Comparison of ENCODE assay signal across 9 mouse cellular contexts in the genomic region with DNA sequence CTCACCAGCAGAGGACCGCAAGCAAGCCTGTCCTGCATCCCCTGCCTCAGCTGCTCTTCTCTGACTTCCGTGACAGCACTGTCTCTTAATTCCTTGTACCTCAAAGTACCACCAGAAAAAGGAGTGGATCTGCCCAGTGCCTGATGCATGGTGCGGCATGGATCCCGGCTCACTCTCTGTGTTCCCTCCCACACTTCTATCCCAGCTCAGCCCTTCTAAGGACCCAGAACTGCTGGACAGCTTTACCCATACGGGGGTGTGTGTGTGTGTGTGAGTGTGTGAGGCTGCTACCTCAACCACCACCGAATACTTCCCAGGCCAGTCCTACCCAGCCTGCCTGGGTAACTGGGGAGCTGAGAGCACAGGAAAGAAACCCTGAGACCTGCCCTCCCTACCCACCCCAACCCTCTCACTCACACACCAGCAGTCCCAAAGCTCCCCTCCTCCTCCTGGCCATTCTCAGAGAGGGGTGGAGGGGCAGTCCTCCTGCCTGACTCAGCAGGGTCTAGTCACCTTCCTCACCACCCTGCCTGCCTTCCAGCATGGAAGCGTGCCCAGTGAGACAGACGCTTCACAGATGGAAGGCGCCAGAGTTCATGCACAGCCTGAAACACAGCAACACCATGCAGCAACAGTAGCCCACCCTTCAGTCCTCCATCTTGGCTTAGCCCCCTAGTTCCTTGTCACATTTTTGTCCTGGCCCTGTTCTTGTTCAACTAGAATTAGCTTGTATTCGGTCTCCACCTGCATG. TPM values are rescaled to one million over a fixed set of nuclear protein-coding genes. Genes with fewer than 3 reads are reported as not detected.
DNase-seq lines count a peak whose midpoint lies in the region; ATAC-seq and TF ChIP-seq lines count a peak whose summit lies in the region.
"Had no signal": no experiment of that assay in that cellular context is flagged by ENCODE, and none has a peak within 500 bp of the region (broad histone marks: within the 10 kb centered on the region; RNA-seq: fewer than 3 reads in every experiment).

No protein-coding gene starts in this region.

- TF ChIP-seq CTCF in gastrocnemius, adult 2 months (IDR thresholded peaks at IDR 0.05): no peak
- no peak for TF ChIP-seq CTCF in cortical plate, adult 2 months (IDR thresholded peaks at IDR 0.05; ENCODE audit: extremely low read depth, insufficient read depth, low read length)

- peaks cover 37% of the 10 kb centered on the region for H3K36me3 ChIP-seq in midbrain, embryonic 13.5 days
- peaks cover 8% of the 10 kb centered on the region; the same call in 1 of the 2 replicates for H3K36me3 ChIP-seq in midbrain, embryonic 11.5 days (ENCODE audit: control insufficient read depth, insufficient read depth, low read length)

- peak; percentile 60 for ATAC-seq in midbrain, embryonic 13.5 days
- no peak for ATAC-seq in midbrain, embryonic 11.5 days (ENCODE audit: low FRiP score)

- H3K9ac ChIP-seq in midbrain, embryonic 13.5 days (replicated peaks): no peak overlapping the region
- H3K9ac ChIP-seq in midbrain, embryonic 11.5 days (ENCODE audit: low read length): no peak overlapping the region
- H3K9ac ChIP-seq: limb, embryonic 13.5 days had no signal

- peak overlapping the region; percentile 31; the same call in 1 of the 2 replicates for H3K27ac ChIP-seq in gastrocnemius, adult 2 months
- no peak overlapping the region for H3K27ac ChIP-seq in midbrain, embryonic 13.5 days
- no peak overlapping the region for H3K27ac ChIP-seq in midbrain, embryonic 11.5 days (ENCODE audit: low read depth, low read length)
- H3K27ac ChIP-seq in cortical plate, adult 2 months (ENCODE audit: insufficient read depth, low read length): no peak overlapping the region
- H3K27ac ChIP-seq: limb, embryonic 13.5 days had no signal

- H3K4me3 ChIP-seq in gastrocnemius, adult 2 months: no peak overlapping the region
- no peak overlapping the region for H3K4me3 ChIP-seq in midbrain, embryonic 13.5 days (replicated peaks)
- H3K4me3 ChIP-seq in midbrain, embryonic 11.5 days (ENCODE audit: low read depth, low read length): no peak overlapping the region
- H3K4me3 ChIP-seq in cortical plate, adult 2 months (ENCODE audit: insufficient read depth, low read length): no peak overlapping the region
- H3K4me3 ChIP-seq: limb, embryonic 13.5 days had no signal

- H3K27me3 ChIP-seq in midbrain, embryonic 13.5 days: no peaks in the 10 kb centered on the region
- no peaks in the 10 kb centered on the region for H3K27me3 ChIP-seq in midbrain, embryonic 11.5 days (ENCODE audit: control insufficient read depth, insufficient read depth, low read length)
- H3K27me3 ChIP-seq: limb, embryonic 13.5 days had no signal

- DNase-seq in gastrocnemius, adult 2 months: no peak
- DNase-seq in gastrocnemius, adult 18-20 months (ENCODE audit: low spot score): no peak
- DNase-seq in midbrain, embryonic 11.5 days (ENCODE audit: low spot score, missing footprints): no peak
- DNase-seq in kidney, postnatal 10 days: peak; percentile 57
- DNase-seq in layer of hippocampus, postnatal 10 days (ENCODE audit: low spot score in 2 of 2): no peak
- DNase-seq in right cerebral cortex, adult 18-20 months: no peak

- intact Hi-C loops in gastrocnemius, adult 2 months (cut with DNase I): loop anchor here (1.0 kb wide), 1 partner anchor 46 kb away; no protein-coding TSS in a partner anchor

- H3K4me1 ChIP-seq in midbrain, embryonic 13.5 days (replicated peaks): no peaks in the 10 kb centered on the region
- H3K4me1 ChIP-seq in midbrain, embryonic 11.5 days (ENCODE audit: control insufficient read depth, insufficient read depth, low read length): no peaks in the 10 kb centered on the region
- no peaks in the 10 kb centered on the region; the same call in 1 of the 2 replicates for H3K4me1 ChIP-seq in cortical plate, adult 2 months (ENCODE audit: control insufficient read depth, insufficient read depth, low read length)
- H3K4me1 ChIP-seq: limb, embryonic 13.5 days had no signal

- WGBS in midbrain, embryonic 13.5 days: 89% methylated on average over 10 of the region's 10 CpGs
- WGBS in midbrain, embryonic 11.5 days: 91% methylated on average over 10 of the region's 10 CpGs

- 0 out of 2 replicates have a peak, but pooled peaks have one; percentile 7 for TF ChIP-seq POLR2A in cortical plate, adult 2 months (IDR thresholded peaks at IDR 0.05; ENCODE audit: extremely low read depth, insufficient read depth, low read length)

- H3K4me2 ChIP-seq in midbrain, embryonic 13.5 days (replicated peaks): no peak overlapping the region
- H3K4me2 ChIP-seq in midbrain, embryonic 11.5 days: no peak overlapping the region
- H3K4me2 ChIP-seq: limb, embryonic 13.5 days had no signal

- no peaks in the 10 kb centered on the region for H3K9me3 ChIP-seq in midbrain, embryonic 13.5 days
- H3K9me3 ChIP-seq in midbrain, embryonic 11.5 days (ENCODE audit: control insufficient read depth, low read length): no peaks in the 10 kb centered on the region
- H3K9me3 ChIP-seq: limb, embryonic 13.5 days had no signal

RNA-seq across cellular contexts. Expression of a gene that starts 16.7 kb away (rescaled TPM):
- 100 to 1,000 TPM in 1 of 2 experiments, 10 to 100 TPM in 1; 92.0 to 104 TPM for total RNA-seq in gastrocnemius, adult 2 months (2021)
- 100 to 1,000 TPM in 1 of 2 experiments, 10 to 100 TPM in 1; 98.0 to 115 TPM for total RNA-seq in gastrocnemius, adult 18-20 months (2021)
- polyA plus RNA-seq in midbrain, embryonic 13.5 days (2015; fragmentation: Nextera tagmentation; extraction: Ambion mirVana): 198 and 207 TPM in 2 replicates
- 239 and 240 TPM in 2 replicates for polyA plus RNA-seq in midbrain, embryonic 11.5 days (2014; fragmentation: Nextera tagmentation; extraction: Ambion mirVana)
- polyA plus RNA-seq in cortical plate, adult 2 months (2012; rRNA removed): 113 and 125 TPM in 2 replicates
- 100 to 1,000 TPM; 186 to 197 TPM for total RNA-seq in layer of hippocampus, postnatal 10 days (2021)

RNA-seq across cellular contexts. Expression of a gene that starts 41.9 kb away (rescaled TPM):
- 1 to 10 TPM; 4.7 to 4.8 TPM for total RNA-seq in gastrocnemius, adult 2 months (2021)
- total RNA-seq in gastrocnemius, adult 18-20 months (2021): 1 to 10 TPM; 4.4 to 6.2 TPM
- polyA plus RNA-seq in midbrain, embryonic 13.5 days (2015; fragmentation: Nextera tagmentation; extraction: Ambion mirVana): 26.5 and 29.6 TPM in 2 replicates
- 32.0 and 38.4 TPM in 2 replicates for polyA plus RNA-seq in midbrain, embryonic 11.5 days (2014; fragmentation: Nextera tagmentation; extraction: Ambion mirVana)
- 9.3 and 10.5 TPM in 2 replicates for polyA plus RNA-seq in cortical plate, adult 2 months (2012; rRNA removed)
- 10 to 100 TPM; 17.4 to 19.5 TPM for total RNA-seq in layer of hippocampus, postnatal 10 days (2021)
